Mouse (Mus musculus): Measurements from ENCODE around the gene Gpam. TPM values are rescaled to one million over a fixed set of nuclear protein-coding genes. Genes with fewer than 3 reads are reported as not detected.
"Not testable (repeated sequence)": the region's sequence is repeated elsewhere in the genome, so short reads cannot be mapped to it uniquely, and the experiment has no call there.

Gpam gene
- polyA plus RNA-seq (2015; fragmentation: Nextera tagmentation; extraction: Ambion mirVana): 22.6 and 23.6 TPM in 2 replicates

DNA sequence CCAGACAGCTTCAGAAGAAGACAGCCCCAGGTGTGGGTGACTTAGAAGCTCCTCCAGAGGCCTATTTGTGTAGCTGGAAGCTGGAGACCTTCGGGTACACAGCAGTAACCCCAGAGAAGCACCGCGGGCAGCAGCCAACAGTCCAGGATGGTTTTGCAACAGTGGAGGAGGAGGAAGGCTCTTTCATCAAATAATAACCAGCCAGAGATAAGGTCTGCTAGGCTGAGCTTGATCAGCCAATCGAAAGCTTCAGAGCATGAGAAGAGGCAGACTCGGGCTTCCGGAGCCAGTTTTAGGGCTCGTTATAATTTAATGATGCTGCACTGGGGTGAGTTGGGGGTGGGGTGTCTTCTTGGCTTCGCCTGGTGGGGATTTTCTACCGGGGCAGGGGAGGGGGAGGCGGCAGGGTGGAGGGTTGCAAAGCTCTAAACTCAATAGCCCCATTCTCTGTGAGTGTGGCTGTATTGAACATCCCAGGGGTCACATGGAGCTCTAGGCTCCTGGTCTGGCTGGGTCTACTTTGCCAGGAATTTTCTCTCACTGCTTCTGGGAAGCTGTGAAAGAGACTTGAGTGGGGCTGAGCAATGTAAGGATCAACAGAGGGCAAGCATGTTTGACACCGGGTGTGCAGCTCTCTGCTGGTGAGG, at the start of gene Gpam:
Gene Gpam (minus strand): TSS at position 167 of the 647 bp plus-strand sequence.
- Histone ChIP-seq H3K4me1 (replicated peaks) (no peaks in the 10 kb centered on the region), H3K27me3 (no peaks in the 10 kb centered on the region), H3K36me3 (no peaks in the 10 kb centered on the region), H3K4me2 (no peak within 1 kb of the TSS), H3K27ac (replicated peaks) (no peak within 1 kb of the TSS), H3K4me3 (no peak within 1 kb of the TSS), H3K9ac (no peak within 1 kb of the TSS), H3K9me3 (no peaks in the 10 kb centered on the region)
- 77% methylated on average over 11 of the region's 11 CpGs for WGBS
- no peak for ATAC-seq (ENCODE audit: low FRiP score, low read depth)

DNA sequence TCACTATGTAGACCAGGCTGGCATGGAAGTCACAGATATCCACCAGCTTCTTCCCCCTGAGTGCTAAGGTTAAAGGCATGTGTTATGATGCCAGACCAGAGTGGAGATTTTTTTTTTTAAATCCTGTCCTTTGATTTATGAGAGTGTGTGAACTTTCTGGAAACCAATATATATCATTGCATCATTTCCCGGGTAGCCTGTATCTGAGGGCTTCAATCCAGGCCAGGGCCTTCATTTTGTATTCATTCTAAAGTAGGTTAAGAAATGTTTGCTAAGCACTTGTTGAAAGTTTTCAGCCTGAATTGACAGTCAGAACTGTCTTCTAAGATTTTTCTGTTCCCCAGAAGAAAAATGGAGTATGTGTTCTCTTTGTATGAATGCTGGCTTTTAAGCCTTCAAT, 44.5 kb upstream of the Gpam start:
- no peak overlapping the region for H3K4me3 ChIP-seq

GRCm38 (mm10) chr19:55170399-55170798, 43.4 kb upstream of the Gpam start:
- H3K9ac ChIP-seq: no peak overlapping the region
- H3K27me3 ChIP-seq: no peaks in the 10 kb centered on the region
- H3K27ac ChIP-seq (replicated peaks): no peak overlapping the region
- no peaks in the 10 kb centered on the region for H3K4me1 ChIP-seq (replicated peaks)
- no peak for ATAC-seq (ENCODE audit: low FRiP score, low read depth)
- H3K9me3 ChIP-seq: no peaks in the 10 kb centered on the region
- no peaks in the 10 kb centered on the region for H3K36me3 ChIP-seq
- H3K4me3 ChIP-seq: no peak overlapping the region
- no peak overlapping the region for H3K4me2 ChIP-seq

More for the DNA sequence above, 44.5 kb upstream of the Gpam start:
- H3K4me2 ChIP-seq: no peak overlapping the region
- H3K4me1 ChIP-seq (replicated peaks): no peaks in the 10 kb centered on the region
- 89% methylated on average over 1 of the region's 1 CpGs for WGBS
- H3K27me3 ChIP-seq: no peaks in the 10 kb centered on the region
- no peak overlapping the region for H3K27ac ChIP-seq (replicated peaks)
- no peak overlapping the region for H3K9ac ChIP-seq
- ATAC-seq (ENCODE audit: low FRiP score, low read depth): no peak
- H3K9me3 ChIP-seq: no peaks in the 10 kb centered on the region
- H3K36me3 ChIP-seq: no peaks in the 10 kb centered on the region

GRCm38 (mm10) chr19:55169236-55169729, 42.2 kb upstream of the Gpam start:
- H3K27ac ChIP-seq (replicated peaks); H3K4me3 ChIP-seq; H3K36me3 ChIP-seq; ATAC-seq (ENCODE audit: low FRiP score, low read depth); H3K4me2 ChIP-seq; H3K9ac ChIP-seq; H3K27me3 ChIP-seq; H3K9me3 ChIP-seq; H3K4me1 ChIP-seq (replicated peaks): not testable (repeated sequence)
- 90% methylated on average over 8 of the region's 8 CpGs for WGBS

- no peak for ATAC-seq (ENCODE audit: low FRiP score, low read depth)
Measured at GRCm38 (mm10) chr19:55168360-55168759, 41.3 kb upstream of the Gpam start.

DNA sequence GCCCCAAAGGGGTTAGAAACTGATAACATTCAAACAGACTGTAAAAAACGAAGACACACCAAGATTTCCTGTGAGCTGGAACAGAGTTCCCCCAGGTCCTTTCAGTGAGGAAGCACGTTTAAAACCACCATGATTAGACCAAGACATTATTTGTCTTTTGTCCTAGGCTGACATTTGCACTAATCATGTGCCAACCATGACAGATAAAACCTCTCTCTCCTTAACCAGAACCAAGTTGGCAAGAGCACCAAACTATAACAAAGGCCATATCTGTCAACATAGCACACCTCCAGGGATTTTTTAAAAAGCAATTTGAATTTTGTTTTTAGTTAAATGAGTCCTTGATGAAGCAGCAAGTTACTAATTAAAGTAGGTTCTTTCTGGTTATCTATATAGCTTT, 40.7 kb upstream of the Gpam start:
- Histone ChIP-seq H3K4me2 (no peak overlapping the region), H3K4me3 (no peak overlapping the region), H3K9ac (no peak overlapping the region), H3K4me1 (replicated peaks) (no peaks in the 10 kb centered on the region), H3K9me3 (no peaks in the 10 kb centered on the region), H3K27me3 (no peaks in the 10 kb centered on the region), H3K27ac (replicated peaks) (no peak overlapping the region), H3K36me3 (no peaks in the 10 kb centered on the region)
- ATAC-seq (ENCODE audit: low FRiP score, low read depth): no peak
- 64% methylated on average over 2 of the region's 2 CpGs for WGBS

More at GRCm38 (mm10) chr19:55168360-55168759, 41.3 kb upstream of the Gpam start:
- WGBS: 82% methylated on average over 6 of the region's 6 CpGs
- H3K4me2 ChIP-seq: no peak overlapping the region
- no peaks in the 10 kb centered on the region for H3K4me1 ChIP-seq (replicated peaks)
- H3K27ac ChIP-seq (replicated peaks): no peak overlapping the region
- no peaks in the 10 kb centered on the region for H3K27me3 ChIP-seq
- H3K9me3 ChIP-seq: no peaks in the 10 kb centered on the region
- no peak overlapping the region for H3K4me3 ChIP-seq
- H3K9ac ChIP-seq: no peak overlapping the region
- H3K36me3 ChIP-seq: no peaks in the 10 kb centered on the region

GRCm38 (mm10) chr19:55166741-55167140, 39.7 kb upstream of the Gpam start:
- no peak for ATAC-seq (ENCODE audit: low FRiP score, low read depth)
- Histone ChIP-seq H3K4me1 (replicated peaks) (no peaks in the 10 kb centered on the region), H3K9me3 (no peaks in the 10 kb centered on the region), H3K4me2 (no peak overlapping the region), H3K4me3 (no peak overlapping the region), H3K27me3 (no peaks in the 10 kb centered on the region), H3K9ac (no peak overlapping the region), H3K27ac (replicated peaks) (no peak overlapping the region), H3K36me3 (no peaks in the 10 kb centered on the region)
- 96% methylated on average over 2 of the region's 2 CpGs for WGBS

- Histone ChIP-seq H3K4me1 (replicated peaks) (no peaks in the 10 kb centered on the region), H3K4me2 (no peak overlapping the region), H3K4me3 (no peak overlapping the region), H3K36me3 (no peaks in the 10 kb centered on the region), H3K27ac (replicated peaks) (no peak overlapping the region), H3K9ac (no peak overlapping the region), H3K27me3 (no peaks in the 10 kb centered on the region), H3K9me3 (no peaks in the 10 kb centered on the region)
- ATAC-seq (ENCODE audit: low FRiP score, low read depth): no peak
- 81% methylated on average over 4 of the region's 4 CpGs for WGBS
Measured at GRCm38 (mm10) chr19:55165954-55166353, 38.9 kb upstream of the Gpam start.

- Histone ChIP-seq H3K27ac (replicated peaks) (no peak overlapping the region), H3K9me3 (no peaks in the 10 kb centered on the region), H3K4me2 (no peak overlapping the region), H3K36me3 (no peaks in the 10 kb centered on the region), H3K9ac (no peak overlapping the region), H3K4me1 (replicated peaks) (no peaks in the 10 kb centered on the region), H3K27me3 (no peaks in the 10 kb centered on the region), H3K4me3 (no peak overlapping the region)
- 79% methylated on average over 1 of the region's 1 CpGs for WGBS
- ATAC-seq (ENCODE audit: low FRiP score, low read depth): no peak
Measured at GRCm38 (mm10) chr19:55165183-55165865, 38.3 kb upstream of the Gpam start.

GRCm38 (mm10) chr19:55164162-55164561, 37.1 kb upstream of the Gpam start:
- WGBS: 83% methylated on average over 1 of the region's 1 CpGs
- ATAC-seq (ENCODE audit: low FRiP score, low read depth): no peak
- Histone ChIP-seq H3K9me3 (no peaks in the 10 kb centered on the region), H3K27me3 (no peaks in the 10 kb centered on the region), H3K9ac (no peak overlapping the region), H3K27ac (replicated peaks) (no peak overlapping the region), H3K4me2 (no peak overlapping the region), H3K4me3 (no peak overlapping the region), H3K36me3 (no peaks in the 10 kb centered on the region), H3K4me1 (replicated peaks) (no peaks in the 10 kb centered on the region)

DNA sequence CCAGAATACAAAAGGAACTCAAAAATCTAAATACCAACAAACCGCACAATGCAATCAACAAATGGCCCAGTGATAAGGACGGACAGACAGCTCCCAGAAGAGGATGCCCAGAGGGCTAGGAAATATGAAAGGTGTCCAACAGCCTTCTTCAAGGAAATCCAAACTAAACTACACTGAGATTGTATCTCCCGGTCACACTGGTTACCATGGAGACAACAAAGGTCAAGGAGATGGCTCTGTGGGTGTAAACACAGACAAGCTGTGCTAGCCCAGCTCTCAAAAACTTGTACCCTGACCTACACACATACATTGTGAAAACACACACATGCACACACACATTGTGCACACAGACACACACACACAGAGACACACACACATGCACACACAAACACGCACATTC, 35.2 kb upstream of the Gpam start:
- Histone ChIP-seq H3K27me3 (no peaks in the 10 kb centered on the region), H3K27ac (replicated peaks) (no peak overlapping the region), H3K4me1 (replicated peaks) (no peaks in the 10 kb centered on the region), H3K9ac (no peak overlapping the region), H3K36me3 (no peaks in the 10 kb centered on the region), H3K4me3 (no peak overlapping the region), H3K9me3 (no peaks in the 10 kb centered on the region), H3K4me2 (no peak overlapping the region)
- ATAC-seq (ENCODE audit: low FRiP score, low read depth): no peak
- 76% methylated on average over 4 of the region's 4 CpGs for WGBS

GRCm38 (mm10) chr19:55159826-55160225, 32.8 kb upstream of the Gpam start:
- Histone ChIP-seq H3K27ac (replicated peaks) (no peak overlapping the region), H3K9ac (no peak overlapping the region), H3K9me3 (no peaks in the 10 kb centered on the region), H3K4me3 (no peak overlapping the region), H3K4me1 (replicated peaks) (no peaks in the 10 kb centered on the region), H3K27me3 (no peaks in the 10 kb centered on the region), H3K36me3 (no peaks in the 10 kb centered on the region), H3K4me2 (no peak overlapping the region)
- no peak for ATAC-seq (ENCODE audit: low FRiP score, low read depth)
- 89% methylated on average over 6 of the region's 6 CpGs for WGBS

All from hindbrain, embryonic 15.5 days (tissue).